Mouse (Mus musculus) spleen, postnatal 14 days (tissue): ENCODE data around the gene Cdkn2aipnl.

ENCODE experiments used
- DNase-seq, 2 experiments: peaks; one replicate each; pipeline ENCODE4 v3.0.0; 2021 to 2022; ENCODE audit warnings: low spot score in 2 of 2

Cdkn2aipnl gene

GRCm38 (mm10) chr11:51967443-51968401 lies at the start of gene Cdkn2aipnl:
Gene Cdkn2aipnl (plus strand): TSS chr11:51967661.
- DNase-seq = peak; percentile 98 to 99

- DNase-seq = no peak
These were observed 49.5 kb upstream of the Cdkn2aipnl start for GRCm38 (mm10) chr11:51917951-51918350.

- no peak for DNase-seq
These were observed 48.9 kb upstream of the Cdkn2aipnl start for GRCm38 (mm10) chr11:51918576-51918975.

GRCm38 (mm10) chr11:51921355-51922125 lies 45.9 kb upstream of the Cdkn2aipnl start:
- DNase-seq = no peak

GRCm38 (mm10) chr11:51922421-51922841 lies 45.0 kb upstream of the Cdkn2aipnl start:
- DNase-seq = no peak

GRCm38 (mm10) chr11:51925595-51925994 lies 41.9 kb upstream of the Cdkn2aipnl start:
- no peak for DNase-seq

- DNase-seq = no peak
These were observed 41.1 kb upstream of the Cdkn2aipnl start for GRCm38 (mm10) chr11:51926385-51926784.

GRCm38 (mm10) chr11:51927106-51927505 lies 40.4 kb upstream of the Cdkn2aipnl start:
- DNase-seq = no peak

GRCm38 (mm10) chr11:51931138-51931537 lies 36.3 kb upstream of the Cdkn2aipnl start:
- DNase-seq = no peak

- DNase-seq = peak in 1 of 2 experiments; percentile 14
These were observed 35.7 kb upstream of the Cdkn2aipnl start for GRCm38 (mm10) chr11:51931790-51932189.

GRCm38 (mm10) chr11:51934230-51934629 lies 33.2 kb upstream of the Cdkn2aipnl start:
- DNase-seq = no peak

GRCm38 (mm10) chr11:51935636-51936434 lies 31.6 kb upstream of the Cdkn2aipnl start:
- DNase-seq = peak in 1 of 2 experiments; percentile 50

GRCm38 (mm10) chr11:51937361-51937781 lies 30.1 kb upstream of the Cdkn2aipnl start:
- no peak for DNase-seq

- peak in 1 of 2 experiments; percentile 25 for DNase-seq
These were observed 28.5 kb upstream of the Cdkn2aipnl start for GRCm38 (mm10) chr11:51938817-51939589.

GRCm38 (mm10) chr11:51939590-51939955 lies 27.9 kb upstream of the Cdkn2aipnl start:
- DNase-seq = no peak

GRCm38 (mm10) chr11:51940511-51940955 lies 26.9 kb upstream of the Cdkn2aipnl start:
- no peak for DNase-seq

- DNase-seq = no peak
These were observed 24.6 kb upstream of the Cdkn2aipnl start for GRCm38 (mm10) chr11:51942602-51943499.

GRCm38 (mm10) chr11:51943500-51943841 lies 24.0 kb upstream of the Cdkn2aipnl start:
- DNase-seq = no peak

GRCm38 (mm10) chr11:51944239-51944638 lies 23.2 kb upstream of the Cdkn2aipnl start:
- no peak for DNase-seq

GRCm38 (mm10) chr11:51945548-51945947 lies 21.9 kb upstream of the Cdkn2aipnl start:
- DNase-seq = no peak
